Mouse (Mus musculus): ENCODE results near the gene Slc9a6.

Slc9a6 gene

GRCm38 (mm10) chrX:56609623-56610317, at the start of gene Slc9a6:
Gene Slc9a6 (plus strand): TSS chrX:56609757.
- peak; percentile 75 for DNase-seq

GRCm38 (mm10) chrX:56572465-56572864, 37.1 kb upstream of the Slc9a6 start:
- peak; percentile 32 for DNase-seq

GRCm38 (mm10) chrX:56578200-56578599, 31.4 kb upstream of the Slc9a6 start:
- no peak for DNase-seq

- DNase-seq: peak; percentile 18
Measured at GRCm38 (mm10) chrX:56597219-56597886, 12.2 kb upstream of the Slc9a6 start.

GRCm38 (mm10) chrX:56597887-56598640, 11.5 kb upstream of the Slc9a6 start, which contains the start of gene Mmgt1:
Gene Mmgt1 (minus strand): TSS chrX:56598069.
- peak; percentile 90 for DNase-seq

GRCm38 (mm10) chrX:56606536-56606935, 3.0 kb upstream of the Slc9a6 start:
- DNase-seq: no peak

- peak; percentile 1 for DNase-seq
Measured at GRCm38 (mm10) chrX:56607032-56607710, 2.4 kb upstream of the Slc9a6 start.

- no peak for DNase-seq
Measured at GRCm38 (mm10) chrX:56609285-56609622, 303 bp upstream of the Slc9a6 start.

GRCm38 (mm10) chrX:56610318-56610694, 749 bp downstream of the Slc9a6 start:
- DNase-seq: no peak

GRCm38 (mm10) chrX:56615236-56615635, 5.7 kb downstream of the Slc9a6 start:
- DNase-seq: no peak

- no peak for DNase-seq
Measured at GRCm38 (mm10) chrX:56636185-56636584, 26.6 kb downstream of the Slc9a6 start.

- no peak for DNase-seq
Measured at GRCm38 (mm10) chrX:56640066-56640465, 30.5 kb downstream of the Slc9a6 start.

- no peak for DNase-seq
Measured at GRCm38 (mm10) chrX:56649549-56650354, 40.2 kb downstream of the Slc9a6 start.

GRCm38 (mm10) chrX:56650355-56650652, 40.7 kb downstream of the Slc9a6 start:
- no peak for DNase-seq

GRCm38 (mm10) chrX:56650885-56651284, 41.3 kb downstream of the Slc9a6 start:
- peak; percentile 32 for DNase-seq

- DNase-seq: peak; percentile 68
Measured at GRCm38 (mm10) chrX:56651738-56652137, 42.2 kb downstream of the Slc9a6 start.

- DNase-seq: no peak
Measured at GRCm38 (mm10) chrX:56655686-56656085, 46.1 kb downstream of the Slc9a6 start.

- DNase-seq: no peak
Measured at GRCm38 (mm10) chrX:56659286-56659685, 49.7 kb downstream of the Slc9a6 start.

GRCm38 (mm10) chrX:56661143-56661542, 51.6 kb downstream of the Slc9a6 start:
- DNase-seq: no peak

GRCm38 (mm10) chrX:56662316-56662715, 52.8 kb downstream of the Slc9a6 start:
- DNase-seq: no peak

GRCm38 (mm10) chrX:56663377-56663776, 53.8 kb downstream of the Slc9a6 start:
- no peak for DNase-seq

GRCm38 (mm10) chrX:56665226-56665973, 55.8 kb downstream of the Slc9a6 start:
- DNase-seq: no peak

Measured in lung, postnatal 14 days (tissue).